Mouse (Mus musculus) lung, adult 2 months (tissue): Measurements from ENCODE around the gene Zfp57. TPM values are rescaled to one million over a fixed set of nuclear protein-coding genes. Genes with fewer than 3 reads are reported as not detected.

ENCODE experiments used
- DNase-seq: peaks from one replicate; pipeline ENCODE4 v3.0.0; 2022
- H3K4me1 ChIP-seq: fragments of 200-500 bp; 2 replicates; pipeline ENCODE4 v1.6.1; 2011; ENCODE audit warnings: low read length; ENCODE audit not compliant: control insufficient read depth, insufficient read depth
- H3K4me3 ChIP-seq: fragments of 200-500 bp; replicated peaks from 2 replicates; pipeline ENCODE3; 2011; ENCODE audit warnings: low read depth, mild to moderate bottlenecking, control low read depth, low read length; ENCODE audit errors: extremely low read depth
- CTCF ChIP-seq: fragments of 200-500 bp; IDR thresholded peaks from 2 replicates; pipeline ENCODE4 v1.5.1; 2011; ENCODE audit warnings: mild to moderate bottlenecking, low read length, control low read depth; ENCODE audit not compliant: insufficient read depth
- POLR2A ChIP-seq: fragments of 200-500 bp; IDR thresholded peaks from 2 replicates; pipeline ENCODE4 v1.6.1; 2011; ENCODE audit warnings: low read depth, mild to moderate bottlenecking, control low read depth, low read length, borderline replicate concordance; ENCODE audit errors: extremely low read depth
- WGBS: fragments of 180-500 bp; shearing (Covaris S2); methylation state at CpG from one replicate; pipeline ENCODE4 v1.1.7; 2018; 5-methylcytosine and 5-hydroxymethylcytosine counted together
- polyA plus RNA-seq: library from polyadenylated mRNA; depleted of rRNA; stranded (reverse); fragments of >200 nt; gene quantifications from 2 replicates; pipeline ENCODE4 v1.2.3, GENCODE M21; 2012

Gene Zfp57
- polyA plus RNA-seq, 1 experiment, result 21.6 TPM

DNA sequence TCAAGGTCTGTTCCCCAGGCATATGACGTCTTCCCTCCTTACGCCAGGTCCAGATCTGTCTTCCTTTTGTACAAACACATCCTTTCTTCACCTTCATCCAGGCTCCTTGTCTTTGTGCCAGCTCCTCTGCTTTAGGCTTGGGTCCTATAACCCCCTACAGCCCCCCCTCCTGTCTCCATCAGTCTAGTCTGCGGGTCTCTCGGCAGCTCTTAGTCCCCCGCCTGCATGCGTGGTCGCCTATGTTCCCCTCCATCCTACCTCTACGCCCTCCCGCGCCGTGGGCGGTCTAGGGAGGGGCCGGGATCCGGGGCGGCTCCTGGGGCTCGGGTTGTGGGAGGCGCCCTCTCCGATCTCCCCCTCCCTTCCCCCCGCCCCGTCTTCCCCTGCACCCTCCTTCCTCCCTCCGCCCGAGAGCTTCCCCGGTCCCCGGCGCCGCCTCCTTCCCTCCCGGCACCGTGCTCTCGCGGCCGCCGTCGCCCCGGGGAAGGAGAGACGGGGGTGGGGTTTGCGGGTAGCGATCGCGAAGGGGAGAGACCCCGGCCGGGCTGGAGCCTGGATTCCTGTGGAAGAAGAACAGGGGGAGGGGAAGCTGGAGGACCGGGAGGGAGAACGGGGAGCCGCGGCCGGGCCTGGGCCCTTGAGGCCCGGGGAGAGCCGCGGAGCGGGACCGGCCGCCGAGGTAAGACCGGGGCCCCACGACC, 44.8 kb downstream of the Zfp57 start, which contains the start of gene Gabbr1:
Gene Gabbr1, plus strand, starts transcription at position 356 of the 701 bp plus-strand sequence.
- DNase-seq, result peak; percentile 77
- TF ChIP-seq POLR2A (0 out of 2 replicates have a peak, but pooled peaks have one; percentile 43), CTCF (no peak)
- Histone ChIP-seq H3K4me3 (peak within 1 kb of the TSS; percentile 82), H3K4me1 (peaks cover 8% of the 10 kb centered on the region; the same call in 1 of the 2 replicates)
- 1% methylated on average over 44 of the region's 55 CpGs for WGBS

DNA sequence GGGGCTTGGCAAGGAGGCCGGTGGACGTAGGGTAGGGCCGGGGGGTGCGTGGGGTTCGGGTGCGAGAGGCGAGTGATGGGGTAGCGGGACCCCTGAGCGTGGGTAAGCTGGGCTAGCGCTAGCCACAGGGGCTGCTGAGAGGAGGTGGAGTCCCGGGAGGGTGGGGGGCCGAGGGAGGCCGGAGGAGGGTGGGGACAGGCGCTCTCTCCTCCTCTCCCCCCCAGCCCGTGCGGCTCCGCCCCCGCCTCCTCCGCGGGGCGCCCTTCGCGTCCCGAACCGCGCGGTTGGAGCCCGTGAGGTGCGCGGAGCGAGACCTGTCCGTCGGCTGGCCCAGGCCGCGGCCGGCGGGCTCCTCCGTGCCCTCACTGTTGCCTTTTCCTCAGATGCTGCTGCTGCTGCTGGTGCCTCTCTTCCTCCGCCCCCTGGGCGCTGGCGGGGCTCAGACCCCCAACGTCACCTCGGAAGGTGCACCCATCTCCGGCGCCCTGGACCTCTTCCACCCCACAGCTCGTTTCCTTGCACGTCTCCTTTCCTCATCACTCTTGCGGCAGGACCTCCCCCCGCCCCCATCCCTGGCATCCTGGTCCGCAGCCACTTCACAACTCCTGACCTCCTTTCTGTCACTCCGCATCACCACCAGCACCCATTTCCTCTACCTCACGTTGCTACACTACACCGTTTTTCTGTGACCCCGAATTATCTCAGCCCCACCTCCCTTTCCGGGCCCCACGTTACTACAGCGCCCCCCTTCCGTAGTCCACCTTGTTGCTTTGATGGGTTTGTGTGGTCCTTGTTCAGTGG, 45.5 kb downstream of the Zfp57 start:
- peak overlapping the region; percentile 82 for H3K4me3 ChIP-seq
- no peak for TF ChIP-seq POLR2A
- no peak for TF ChIP-seq CTCF
- H3K4me1 ChIP-seq, result peaks cover 8% of the 10 kb centered on the region; the same call in 1 of the 2 replicates
- 2% methylated on average over 46 of the region's 58 CpGs for WGBS
- DNase-seq, result no peak

DNA sequence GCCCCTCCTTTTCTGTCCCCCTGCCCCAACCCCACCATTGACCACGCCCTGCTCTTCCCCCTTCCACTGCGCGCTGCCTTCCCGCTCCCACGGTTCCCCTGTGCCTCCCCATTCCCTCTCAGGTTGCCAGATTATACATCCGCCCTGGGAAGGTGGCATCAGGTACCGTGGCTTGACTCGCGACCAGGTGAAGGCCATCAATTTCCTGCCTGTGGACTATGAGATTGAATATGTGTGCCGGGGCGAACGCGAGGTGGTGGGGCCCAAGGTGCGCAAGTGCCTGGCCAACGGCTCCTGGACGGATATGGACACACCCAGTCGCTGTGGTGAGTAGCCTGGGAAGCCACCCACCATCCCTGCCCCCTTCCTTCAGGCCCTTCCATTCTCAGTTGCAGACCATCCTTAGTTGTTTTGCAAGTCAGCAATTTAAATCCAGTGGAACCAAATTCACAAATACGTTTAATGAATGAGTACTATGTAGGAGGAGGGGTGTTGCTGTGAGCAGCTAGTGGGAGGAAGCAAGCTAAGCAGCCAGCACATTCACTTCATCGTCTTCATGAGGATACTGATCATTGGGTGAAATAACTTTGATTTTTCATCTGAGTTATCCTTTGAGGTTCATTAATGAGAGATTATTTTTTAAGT, 46.5 kb downstream of the Zfp57 start:
- no peak overlapping the region for H3K4me3 ChIP-seq
- no peak for DNase-seq
- WGBS, result 68% methylated on average over 19 of the region's 19 CpGs
- H3K4me1 ChIP-seq, result peaks cover 8% of the 10 kb centered on the region; the same call in 1 of the 2 replicates
- TF ChIP-seq CTCF (no peak), POLR2A (no peak)

DNA sequence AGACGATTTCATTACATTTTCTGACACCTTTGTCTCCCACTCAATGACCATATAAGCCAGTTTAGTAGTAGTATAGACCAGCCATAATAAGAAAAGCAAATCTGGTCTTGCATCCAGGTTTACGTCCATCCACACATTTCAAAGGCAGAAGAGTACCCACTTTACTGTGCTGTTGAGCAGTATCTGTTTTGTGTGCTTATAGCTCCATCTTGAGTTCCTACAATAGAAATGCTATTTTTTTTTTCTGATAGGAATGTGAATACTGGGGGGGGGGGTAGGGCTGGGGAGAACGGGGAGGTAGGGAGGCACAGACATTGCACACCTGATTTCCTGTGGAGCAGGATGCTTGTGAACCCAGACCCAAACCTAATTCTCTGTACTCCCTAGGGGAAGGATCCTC, 47.0 kb downstream of the Zfp57 start:
- TF ChIP-seq POLR2A (no peak), CTCF (no peak)
- DNase-seq, result no peak
- 42% methylated on average over 3 of the region's 3 CpGs for WGBS
- Histone ChIP-seq H3K4me3 (no peak overlapping the region), H3K4me1 (peaks cover 8% of the 10 kb centered on the region; the same call in 1 of the 2 replicates)

DNA sequence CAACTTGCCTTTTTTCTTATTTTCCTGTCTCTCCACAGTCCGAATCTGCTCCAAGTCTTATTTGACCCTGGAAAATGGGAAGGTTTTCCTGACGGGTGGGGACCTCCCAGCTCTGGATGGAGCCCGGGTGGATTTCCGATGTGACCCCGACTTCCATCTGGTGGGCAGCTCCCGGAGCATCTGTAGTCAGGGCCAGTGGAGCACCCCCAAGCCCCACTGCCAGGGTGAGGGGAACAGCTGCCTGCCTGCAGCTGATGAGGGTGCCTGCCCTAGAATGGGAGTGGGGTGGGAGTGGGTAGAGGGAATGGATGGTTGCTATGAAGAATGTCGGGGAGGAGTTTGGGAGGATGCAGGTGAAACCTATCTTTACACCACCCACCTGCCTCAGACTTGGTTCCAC, 47.4 kb downstream of the Zfp57 start:
- WGBS, result 78% methylated on average over 7 of the region's 7 CpGs
- DNase-seq, result no peak
- Histone ChIP-seq H3K4me3 (no peak overlapping the region), H3K4me1 (peaks cover 8% of the 10 kb centered on the region; the same call in 1 of the 2 replicates)
- TF ChIP-seq POLR2A, result no peak
- no peak for TF ChIP-seq CTCF

DNA sequence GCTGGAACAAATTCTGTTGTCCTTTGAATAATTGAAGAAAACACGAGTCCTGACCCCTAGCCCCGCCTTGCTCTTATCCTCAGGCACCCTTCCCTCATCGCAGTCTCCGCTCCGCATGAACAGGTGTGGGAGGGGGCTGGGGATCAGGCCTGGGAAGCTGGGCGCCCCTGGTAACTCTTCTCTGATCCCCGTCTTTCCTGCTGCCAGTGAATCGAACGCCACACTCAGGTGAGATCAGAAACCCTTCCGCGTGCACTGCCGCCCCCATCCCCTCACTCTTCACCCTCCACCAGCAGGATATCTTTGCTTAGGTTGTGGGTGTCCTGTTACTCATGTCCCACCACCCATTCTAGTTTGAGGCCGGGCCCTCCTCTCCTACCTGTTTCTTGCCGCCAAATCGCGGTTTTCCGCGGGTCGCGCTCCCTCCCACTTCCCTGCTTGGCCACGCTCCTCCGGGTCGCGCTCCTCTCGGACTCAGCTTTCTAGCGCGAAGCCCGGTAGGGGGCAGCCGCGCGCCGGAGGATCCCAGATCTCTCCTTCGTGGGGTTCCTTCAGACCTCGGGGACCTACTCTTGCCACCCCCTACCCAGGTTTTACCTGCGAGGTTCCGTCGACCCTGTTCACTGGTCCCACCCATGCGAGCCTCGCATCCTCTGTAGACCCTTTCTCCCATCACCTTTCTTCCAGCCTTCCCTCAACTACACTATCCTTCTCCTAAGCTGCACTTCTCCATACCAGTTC, 48.8 kb downstream of the Zfp57 start:
- TF ChIP-seq CTCF (0 out of 2 replicates have a peak, but pooled peaks have one; percentile 8), POLR2A (no peak)
- DNase-seq, result peak; percentile 70
- WGBS, result 24% methylated on average over 39 of the region's 39 CpGs
- peaks cover 8% of the 10 kb centered on the region; the same call in 1 of the 2 replicates for H3K4me1 ChIP-seq
- peak overlapping the region; percentile 50 for H3K4me3 ChIP-seq

DNA sequence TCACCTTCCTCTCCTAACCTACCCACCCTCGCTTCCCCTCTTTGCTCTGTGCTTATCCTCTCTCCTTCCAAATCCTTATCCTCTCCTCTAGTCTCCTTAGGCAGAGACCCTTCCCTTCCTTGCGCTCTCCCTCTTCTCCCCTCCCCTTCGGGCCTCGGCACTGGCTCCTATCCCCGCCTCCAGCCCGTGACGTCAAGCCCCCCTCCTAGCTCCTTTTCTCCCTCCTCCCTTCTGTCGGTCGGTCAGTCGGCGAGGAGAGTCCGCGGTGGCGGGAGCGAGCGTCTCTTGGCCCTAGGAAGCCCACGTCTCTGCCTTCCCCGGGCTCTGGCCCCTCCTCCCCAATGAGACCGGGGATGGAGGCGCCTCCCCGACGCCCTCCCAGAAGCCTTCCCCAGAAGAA, 49.4 kb downstream of the Zfp57 start:
- peaks cover 4% of the 10 kb centered on the region; the same call in 1 of the 2 replicates for H3K4me1 ChIP-seq
- peak overlapping the region; percentile 50 for H3K4me3 ChIP-seq
- 10% methylated on average over 22 of the region's 22 CpGs for WGBS
- peak; percentile 76 for DNase-seq
- TF ChIP-seq CTCF (no peak), POLR2A (peak; percentile 75; the same call in 1 of the 2 replicates)

DNA sequence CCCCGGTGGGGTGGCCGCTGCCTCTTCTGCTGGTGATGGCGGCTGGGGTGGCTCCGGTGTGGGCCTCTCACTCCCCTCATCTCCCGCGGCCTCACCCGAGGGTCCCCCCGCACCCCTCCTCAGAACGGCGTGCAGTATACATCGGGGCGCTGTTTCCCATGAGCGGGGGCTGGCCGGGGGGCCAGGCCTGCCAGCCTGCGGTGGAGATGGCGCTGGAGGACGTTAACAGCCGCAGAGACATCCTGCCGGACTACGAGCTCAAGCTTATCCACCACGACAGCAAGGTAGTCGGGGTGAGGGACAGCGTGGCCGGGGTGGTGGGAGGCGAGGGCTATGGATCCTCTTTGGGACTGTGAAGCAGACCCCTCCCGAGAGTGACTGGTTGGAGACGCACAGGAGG, 49.9 kb downstream of the Zfp57 start:
- Histone ChIP-seq H3K4me3 (no peak overlapping the region), H3K4me1 (peaks cover 3% of the 10 kb centered on the region; the same call in 1 of the 2 replicates)
- WGBS, result 39% methylated on average over 27 of the region's 27 CpGs
- DNase-seq, result no peak
- TF ChIP-seq POLR2A, result no peak
